Mouse (Mus musculus): ENCODE measurements around the gene Ifitm6. TPM values are rescaled to one million over a fixed set of nuclear protein-coding genes. Genes with fewer than 3 reads are reported as not detected.

The Ifitm6 gene
- polyA plus RNA-seq, 1 experiment = not detected

GRCm38 (mm10) chr7:141009665-141010064, 8.1 kb downstream of the Ifitm6 start:
- TF ChIP-seq CTCF (IDR thresholded peaks at IDR 0.05; ENCODE audit: borderline replicate concordance, insufficient read depth, low read length) (no peak), POLR2A (IDR thresholded peaks at IDR 0.05; ENCODE audit: low read depth, low read length) (peak; percentile 29; the same call in 1 of the 2 replicates)
- Histone ChIP-seq H3K27ac (ENCODE audit: insufficient read depth, low read length) (peak overlapping the region; percentile 95), H3K4me1 (ENCODE audit: control insufficient read depth, insufficient read depth, low read length) (0 out of 2 replicates have a peak, but pooled peaks cover 2% of the 10 kb centered on the region), H3K4me3 (ENCODE audit: insufficient read depth, low read length) (peak overlapping the region; percentile 78)

GRCm38 (mm10) chr7:141008938-141009660, 8.6 kb downstream of the Ifitm6 start:
- H3K4me1 ChIP-seq (ENCODE audit: control insufficient read depth, insufficient read depth, low read length) = 0 out of 2 replicates have a peak, but pooled peaks cover 2% of the 10 kb centered on the region
- H3K27ac ChIP-seq (ENCODE audit: insufficient read depth, low read length) = peak overlapping the region; percentile 95
- TF ChIP-seq POLR2A (IDR thresholded peaks at IDR 0.05; ENCODE audit: low read depth, low read length) = no peak; the same call in none of the 2 replicates
- peak; percentile 82 for TF ChIP-seq CTCF (IDR thresholded peaks at IDR 0.05; ENCODE audit: borderline replicate concordance, insufficient read depth, low read length)
- peak overlapping the region; percentile 78 for H3K4me3 ChIP-seq (ENCODE audit: insufficient read depth, low read length)

- Histone ChIP-seq H3K27ac (ENCODE audit: insufficient read depth, low read length) (peak overlapping the region; percentile 74), H3K4me3 (ENCODE audit: insufficient read depth, low read length) (no peak overlapping the region), H3K4me1 (ENCODE audit: control insufficient read depth, insufficient read depth, low read length) (0 out of 2 replicates have a peak, but pooled peaks cover 2% of the 10 kb centered on the region)
- TF ChIP-seq POLR2A (IDR thresholded peaks at IDR 0.05; ENCODE audit: low read depth, low read length) = 0 out of 2 replicates have a peak, but pooled peaks have one; percentile 36
- no peak for TF ChIP-seq CTCF (IDR thresholded peaks at IDR 0.05; ENCODE audit: borderline replicate concordance, insufficient read depth, low read length)
These were observed 9.4 kb downstream of the Ifitm6 start for GRCm38 (mm10) chr7:141008312-141008761.

GRCm38 (mm10) chr7:141006914-141007313, 10.8 kb downstream of the Ifitm6 start:
- Histone ChIP-seq H3K4me1 (ENCODE audit: control insufficient read depth, insufficient read depth, low read length) (0 out of 2 replicates have a peak, but pooled peaks cover 2% of the 10 kb centered on the region), H3K4me3 (ENCODE audit: insufficient read depth, low read length) (no peak overlapping the region), H3K27ac (ENCODE audit: insufficient read depth, low read length) (no peak overlapping the region)
- TF ChIP-seq CTCF (IDR thresholded peaks at IDR 0.05; ENCODE audit: borderline replicate concordance, insufficient read depth, low read length) = no peak
- no peak for TF ChIP-seq POLR2A (IDR thresholded peaks at IDR 0.05; ENCODE audit: low read depth, low read length)

- Histone ChIP-seq H3K27ac (ENCODE audit: insufficient read depth, low read length) (no peak overlapping the region), H3K4me1 (ENCODE audit: control insufficient read depth, insufficient read depth, low read length) (0 out of 2 replicates have a peak, but pooled peaks cover 2% of the 10 kb centered on the region), H3K4me3 (ENCODE audit: insufficient read depth, low read length) (no peak overlapping the region)
- TF ChIP-seq CTCF (IDR thresholded peaks at IDR 0.05; ENCODE audit: borderline replicate concordance, insufficient read depth, low read length) (no peak), POLR2A (IDR thresholded peaks at IDR 0.05; ENCODE audit: low read depth, low read length) (no peak)
These were observed 11.3 kb downstream of the Ifitm6 start for GRCm38 (mm10) chr7:141006446-141006845.

GRCm38 (mm10) chr7:141003248-141004010, 14.3 kb downstream of the Ifitm6 start:
- H3K4me3 ChIP-seq (ENCODE audit: insufficient read depth, low read length) = no peak overlapping the region
- H3K4me1 ChIP-seq (ENCODE audit: control insufficient read depth, insufficient read depth, low read length) = no peaks in the 10 kb centered on the region
- TF ChIP-seq POLR2A (IDR thresholded peaks at IDR 0.05; ENCODE audit: low read depth, low read length) (no peak), CTCF (IDR thresholded peaks at IDR 0.05; ENCODE audit: borderline replicate concordance, insufficient read depth, low read length) (no peak)
- no peak overlapping the region for H3K27ac ChIP-seq (ENCODE audit: insufficient read depth, low read length)

GRCm38 (mm10) chr7:141000881-141001708, 16.6 kb downstream of the Ifitm6 start:
- TF ChIP-seq CTCF (IDR thresholded peaks at IDR 0.05; ENCODE audit: borderline replicate concordance, insufficient read depth, low read length) (no peak), POLR2A (IDR thresholded peaks at IDR 0.05; ENCODE audit: low read depth, low read length) (no peak)
- Histone ChIP-seq H3K27ac (ENCODE audit: insufficient read depth, low read length) (no peak overlapping the region), H3K4me1 (ENCODE audit: control insufficient read depth, insufficient read depth, low read length) (no peaks in the 10 kb centered on the region), H3K4me3 (ENCODE audit: insufficient read depth, low read length) (no peak overlapping the region)

- no peak for TF ChIP-seq CTCF (IDR thresholded peaks at IDR 0.05; ENCODE audit: borderline replicate concordance, insufficient read depth, low read length)
- no peak for TF ChIP-seq POLR2A (IDR thresholded peaks at IDR 0.05; ENCODE audit: low read depth, low read length)
These were observed 18.6 kb downstream of the Ifitm6 start for GRCm38 (mm10) chr7:140998853-140999700.

More at GRCm38 (mm10) chr7:140998853-140999700, 18.6 kb downstream of the Ifitm6 start:
- Histone ChIP-seq H3K4me1 (ENCODE audit: control insufficient read depth, insufficient read depth, low read length) (no peaks in the 10 kb centered on the region), H3K4me3 (ENCODE audit: insufficient read depth, low read length) (no peak overlapping the region), H3K27ac (ENCODE audit: insufficient read depth, low read length) (no peak overlapping the region)
